Mouse (Mus musculus) MEL (cell line): ENCODE data around the gene Pde1c. TPM values are rescaled to one million over a fixed set of nuclear protein-coding genes. Genes with fewer than 3 reads are reported as not detected.

ENCODE experiments used
- DNase-seq: peaks from one replicate; pipeline ENCODE4 v3.0.0; 2011; ENCODE audit warnings: low read depth, low spot score
- H3K27ac ChIP-seq: 2 replicates; pipeline ENCODE4 v1.5.1; 2012; ENCODE audit warnings: low read depth, mild to moderate bottlenecking, control low read depth, low read length, moderate library complexity; ENCODE audit not compliant: control insufficient read depth
- H3K27me3 ChIP-seq, 2 experiments: fragments of 150-350 bp in 1 of 2; sonication (generic) in 1 of 2; 2 replicates each; pipeline ENCODE4 v1.6.1; 2012; ENCODE audit warnings: low read length in 2 of 2, mild to moderate bottlenecking in 2 of 2, improper control_type of control experiment in 1 of 2, moderate library complexity in 1 of 2; ENCODE audit not compliant: insufficient read depth in 2 of 2, control insufficient read depth in 1 of 2
- H3K36me3 ChIP-seq, 2 experiments: 2 replicates each; pipeline ENCODE4 v1.6.1; 2012 to 2014; ENCODE audit warnings: low read length in 2 of 2, improper control_type of control experiment in 1 of 2, inconsistent platforms in 1 of 2, mild to moderate bottlenecking in 1 of 2; ENCODE audit not compliant: insufficient read depth in 2 of 2, control insufficient read depth in 1 of 2
- H3K4me1 ChIP-seq, 2 experiments: fragments of 150-350 bp in 1 of 2; sonication (generic) in 1 of 2; 2 replicates each; pipeline ENCODE4 v1.6.1; 2012; ENCODE audit warnings: low read length in 2 of 2, improper control_type of control experiment in 1 of 2, mild to moderate bottlenecking in 1 of 2; ENCODE audit not compliant: insufficient read depth in 2 of 2, control insufficient read depth in 1 of 2
- H3K4me3 ChIP-seq, 2 experiments: fragments of 150-350 bp in 1 of 2; sonication (generic) in 1 of 2; 2 replicates each; pipeline ENCODE4 v1.5.1; 2012; ENCODE audit warnings: low read depth in 2 of 2, low read length in 2 of 2, mild to moderate bottlenecking in 2 of 2, moderate library complexity in 2 of 2, control low read depth in 1 of 2, improper control_type of control experiment in 1 of 2; ENCODE audit not compliant: control insufficient read depth in 1 of 2, insufficient read depth in 1 of 2
- H3K79me2 ChIP-seq: 2 replicates; pipeline ENCODE4 v1.6.1; 2012; ENCODE audit warnings: mild to moderate bottlenecking, low read length, moderate library complexity; ENCODE audit not compliant: control insufficient read depth, poor library complexity, insufficient read depth
- H3K9ac ChIP-seq: 2 replicates; pipeline ENCODE4 v1.6.1; 2012; ENCODE audit warnings: low read depth, mild to moderate bottlenecking, control low read depth, low read length, moderate library complexity; ENCODE audit not compliant: control insufficient read depth, poor library complexity, severe bottlenecking
- H3K9me3 ChIP-seq: fragments of 150-350 bp; sonication (generic); replicated peaks from 2 replicates; pipeline ENCODE4 v1.6.1; 2012; ENCODE audit warnings: mild to moderate bottlenecking, low read length, improper control_type of control experiment, moderate library complexity; ENCODE audit not compliant: insufficient read depth
- BHLHE40 ChIP-seq: IDR thresholded peaks from 2 replicates; pipeline ENCODE4 v1.6.1; 2012; ENCODE audit warnings: low read depth, mild to moderate bottlenecking, inconsistent platforms, low read length, improper control_type of control experiment, borderline replicate concordance
- CHD1 ChIP-seq: IDR thresholded peaks from 2 replicates; pipeline ENCODE4 v1.6.1; 2012; ENCODE audit warnings: low read depth, mild to moderate bottlenecking, inconsistent platforms, low read length, improper control_type of control experiment
- E2F4 ChIP-seq: IDR thresholded peaks from 2 replicates; pipeline ENCODE4 v1.6.1; 2011; ENCODE audit warnings: low read depth, low read length, improper control_type of control experiment, borderline replicate concordance
- ELF1 ChIP-seq: IDR thresholded peaks from 2 replicates; pipeline ENCODE4 v1.6.1; 2014; ENCODE audit warnings: low read depth, mild to moderate bottlenecking, inconsistent platforms, low read length, improper control_type of control experiment, moderate library complexity
- EP300 ChIP-seq, 2 experiments: IDR thresholded peaks; 2 replicates each; pipeline ENCODE4 v1.6.1; 2011; ENCODE audit warnings: improper control_type of control experiment in 2 of 2, low read length in 2 of 2, low read depth in 1 of 2, mild to moderate bottlenecking in 1 of 2
- ETS1 ChIP-seq: IDR thresholded peaks from 2 replicates; pipeline ENCODE4 v1.6.1; 2012; ENCODE audit warnings: low read depth, mild to moderate bottlenecking, inconsistent platforms, low read length, improper control_type of control experiment, moderate library complexity
- GABPA ChIP-seq: IDR thresholded peaks from 2 replicates; pipeline ENCODE4 v1.6.1; 2012; ENCODE audit warnings: low read depth, mild to moderate bottlenecking, inconsistent platforms, low read length, improper control_type of control experiment, moderate library complexity
- HCFC1 ChIP-seq: IDR thresholded peaks from 2 replicates; pipeline ENCODE4 v1.6.1; 2012; ENCODE audit warnings: low read depth, mild to moderate bottlenecking, inconsistent platforms, low read length, improper control_type of control experiment, moderate library complexity
- KAT2A ChIP-seq: conservative IDR thresholded peaks from 2 replicates; pipeline ENCODE4 v1.6.1; 2012; ENCODE audit warnings: low read depth, low read length, improper control_type of control experiment, inconsistent platforms
- MAFK ChIP-seq: IDR thresholded peaks from 2 replicates; pipeline ENCODE4 v1.6.1; 2011; ENCODE audit warnings: low read depth, mild to moderate bottlenecking, low read length, improper control_type of control experiment, borderline replicate concordance
- MAX ChIP-seq: IDR thresholded peaks from 2 replicates; pipeline ENCODE4 v1.6.1; 2011; ENCODE audit warnings: low read length, improper control_type of control experiment
- MAZ ChIP-seq: IDR thresholded peaks from 2 replicates; pipeline ENCODE4 v1.6.1; 2012; ENCODE audit warnings: low read depth, mild to moderate bottlenecking, inconsistent platforms, low read length, improper control_type of control experiment
- MXI1 ChIP-seq: IDR thresholded peaks from 2 replicates; pipeline ENCODE4 v1.6.1; 2011; ENCODE audit warnings: mild to moderate bottlenecking, low read depth, low read length, improper control_type of control experiment
- NRF1 ChIP-seq: IDR thresholded peaks from 2 replicates; pipeline ENCODE4 v1.6.1; 2014; ENCODE audit warnings: low read depth, mild to moderate bottlenecking, inconsistent platforms, low read length, improper control_type of control experiment, moderate library complexity; ENCODE audit not compliant: poor library complexity, insufficient read depth, severe bottlenecking
- POLR2A ChIP-seq, 2 experiments: IDR thresholded peaks; 2 replicates each; pipeline ENCODE4 v1.6.1; 2011 to 2012; ENCODE audit warnings: low read length in 2 of 2, mild to moderate bottlenecking in 2 of 2, control low read depth in 1 of 2, improper control_type of control experiment in 1 of 2, low read depth in 1 of 2, moderate library complexity in 1 of 2; ENCODE audit not compliant: control insufficient read depth in 1 of 2, insufficient read depth in 1 of 2, poor library complexity in 1 of 2
- POLR2AphosphoS5 ChIP-seq: IDR thresholded peaks from 2 replicates; pipeline ENCODE4 v1.6.1; 2012; ENCODE audit warnings: low read depth, borderline replicate concordance, mild to moderate bottlenecking, inconsistent platforms, low read length, moderate library complexity, mixed read lengths
- RAD21 ChIP-seq: IDR thresholded peaks from 2 replicates; pipeline ENCODE4 v1.6.1; 2011; ENCODE audit warnings: mild to moderate bottlenecking, low read depth, low read length, improper control_type of control experiment
- SIN3A ChIP-seq: IDR thresholded peaks from 2 replicates; pipeline ENCODE4 v1.6.1; 2012; ENCODE audit warnings: low read length, improper control_type of control experiment, inconsistent platforms
- TBP ChIP-seq: IDR thresholded peaks from 2 replicates; pipeline ENCODE4 v1.8.0; 2011; ENCODE audit warnings: low read depth, low read length, improper control_type of control experiment
- UBTF ChIP-seq: IDR thresholded peaks from 2 replicates; pipeline ENCODE4 v1.6.1; 2012; ENCODE audit warnings: low read depth, mild to moderate bottlenecking, inconsistent platforms, low read length, improper control_type of control experiment, moderate library complexity, borderline replicate concordance; ENCODE audit not compliant: insufficient read depth
- USF1 ChIP-seq: IDR thresholded peaks from 2 replicates; pipeline ENCODE4 v1.6.1; 2014; ENCODE audit warnings: low read depth, mild to moderate bottlenecking, inconsistent platforms, low read length, improper control_type of control experiment, moderate library complexity
- ZC3H11A ChIP-seq: IDR thresholded peaks from 2 replicates; pipeline ENCODE4 v1.6.1; 2012; ENCODE audit warnings: low read depth, mild to moderate bottlenecking, inconsistent platforms, low read length, improper control_type of control experiment
- polyA plus RNA-seq, 2 experiments: library from polyadenylated mRNA; stranded (reverse) in 1 of 2; unstranded in 1 of 2; fragments of >175 nt in 1 of 2; fragments of >200 nt in 1 of 2; gene quantifications; 2 replicates each; pipeline versions ENCODE4 v1.2.1 to v1.2.4; 2012; ENCODE audit warnings: low replicate concordance in 2 of 2, low read depth in 1 of 2; ENCODE audit not compliant: insufficient read length in 2 of 2, insufficient read depth in 1 of 2, missing spikeins in 1 of 2
- total RNA-seq: library from RNA; depleted of rRNA; stranded (reverse); fragments of 300-350 nt; gene quantifications from 2 replicates; pipeline ENCODE4 v1.2.3, GENCODE M21; 2012

Pde1c gene
- total and polyA plus RNA-seq, 3 experiments = not detected

GRCm38 (mm10) chr6:56076378-56076805 lies 492.5 kb downstream of the Pde1c start:
- Histone ChIP-seq H3K9ac (no peak overlapping the region), H3K36me3 (no peaks in the 10 kb centered on the region), H3K4me3 (no peak overlapping the region), H3K79me2 (no peaks in the 10 kb centered on the region), H3K27me3 (no peaks in the 10 kb centered on the region), H3K4me1 (no peaks in the 10 kb centered on the region), H3K27ac (no peak overlapping the region), H3K9me3 (no peaks in the 10 kb centered on the region)
- no peak for DNase-seq
- no peak for TF ChIP-seq EP300 (IDR thresholded peaks at IDR 0.05; ENCODE audit: low read depth in 1 of 2, low read length in 2 of 2)
- TF ChIP-seq SIN3A = no peak
- TF ChIP-seq KAT2A = no peak
- TF ChIP-seq BHLHE40 = no peak
- TF ChIP-seq ELF1 = no peak
- TF ChIP-seq MXI1 = no peak
- TF ChIP-seq ZC3H11A = no peak
- TF ChIP-seq CHD1 = no peak
- TF ChIP-seq ETS1 = no peak
- no peak for TF ChIP-seq RAD21
- TF ChIP-seq POLR2AphosphoS5 = no peak
- TF ChIP-seq TBP = no peak
- no peak for TF ChIP-seq E2F4
- no peak for TF ChIP-seq MAZ
- TF ChIP-seq NRF1 = no peak

GRCm38 (mm10) chr6:56068516-56068915 lies 500.4 kb downstream of the Pde1c start:
- no peak for DNase-seq
- no peak overlapping the region for H3K9ac ChIP-seq
- H3K79me2 ChIP-seq = no peaks in the 10 kb centered on the region
- no peak for TF ChIP-seq BHLHE40
- TF ChIP-seq POLR2A (IDR thresholded peaks at IDR 0.05; ENCODE audit: control insufficient read depth in 1 of 2, insufficient read depth in 1 of 2, low read depth in 1 of 2, low read length in 2 of 2, poor library complexity in 1 of 2) = no peak
- TF ChIP-seq POLR2AphosphoS5 = no peak
- no peak for TF ChIP-seq TBP
- no peak for TF ChIP-seq ELF1
- no peak for TF ChIP-seq UBTF
- TF ChIP-seq MAFK = no peak
- TF ChIP-seq HCFC1 = no peak
- TF ChIP-seq KAT2A = no peak
- no peak for TF ChIP-seq USF1
- no peak for TF ChIP-seq MAZ
- TF ChIP-seq GABPA = no peak
- TF ChIP-seq MAX = no peak
- no peak overlapping the region for H3K27ac ChIP-seq
- H3K9me3 ChIP-seq = no peaks in the 10 kb centered on the region
- H3K4me3 ChIP-seq = no peak overlapping the region
- no peaks in the 10 kb centered on the region for H3K27me3 ChIP-seq
- no peaks in the 10 kb centered on the region for H3K4me1 ChIP-seq
- H3K36me3 ChIP-seq = no peaks in the 10 kb centered on the region
